Mouse (Mus musculus): ENCODE results near the gene Snrpg.

DNA sequence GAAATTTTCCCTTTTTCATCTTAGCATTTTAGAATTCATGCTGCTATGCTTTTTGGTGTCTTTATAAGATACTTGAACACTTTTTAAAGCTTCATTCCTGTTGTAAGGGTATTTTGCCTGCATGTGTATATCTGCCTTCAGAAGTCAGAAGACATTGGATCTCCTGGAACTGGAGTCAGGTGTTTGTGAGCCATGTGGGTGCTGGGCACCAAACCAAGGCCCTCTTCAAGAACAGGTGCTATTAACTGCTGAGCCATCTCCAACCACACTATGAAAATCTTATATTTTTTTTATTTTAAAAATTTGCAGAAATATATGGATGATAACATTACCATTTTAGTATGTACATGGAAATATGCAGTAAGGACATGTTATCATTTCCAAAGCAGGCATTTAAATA is 35.2 kb downstream of the Snrpg start:
- TF ChIP-seq CTCF (IDR thresholded peaks at IDR 0.05; ENCODE audit: low read depth, low read length) = no peak
- TF ChIP-seq EP300 (IDR thresholded peaks at IDR 0.05; ENCODE audit: insufficient read depth, low read depth, low read length) = no peak
- no peak for TF ChIP-seq POLR2A (IDR thresholded peaks at IDR 0.05; ENCODE audit: insufficient read depth, low read length)

Data from ES-Bruce4 (cell line).